23 mouse cellular contexts compared by ENCODE assay signal in the genomic region with DNA sequence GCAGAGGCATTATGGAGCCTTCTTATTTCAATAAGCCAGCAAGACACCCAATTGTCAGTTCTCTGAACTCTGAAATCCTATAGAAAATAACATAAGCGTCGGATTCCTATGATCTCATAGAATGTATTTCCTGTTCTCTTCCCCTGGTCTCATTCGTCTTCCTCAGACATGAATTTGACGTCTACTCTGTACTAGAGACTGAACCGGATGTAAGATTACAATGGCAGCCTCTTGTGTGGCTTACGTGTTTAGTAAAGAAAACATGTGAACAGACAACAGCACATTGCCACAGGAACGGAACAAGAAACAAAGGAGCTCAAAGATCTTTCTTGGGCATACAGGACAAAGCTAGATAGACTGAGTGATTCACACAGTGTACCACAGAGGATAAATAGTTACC. TPM values are rescaled to one million over a fixed set of nuclear protein-coding genes. Genes with fewer than 3 reads are reported as not detected.
A peak's percentile ranks its signal among the peaks of the same experiment; 100 is the strongest.
DNase-seq lines count a peak whose midpoint lies in the region; ATAC-seq and TF ChIP-seq lines count a peak whose summit lies in the region.
"Had no signal": no experiment of that assay in that cellular context is flagged by ENCODE, and none has a peak within 500 bp of the region (broad histone marks: within the 10 kb centered on the region; RNA-seq: fewer than 3 reads in every experiment).

No protein-coding gene starts in this region.

- peak; percentile 61 for TF ChIP-seq EP300 in lung, postnatal 0 days (IDR thresholded peaks at IDR 0.05)

- ATAC-seq in heart, embryonic 16.5 days (replicated peaks; ENCODE audit: extremely low read depth, insufficient read depth, low FRiP score), result 0 out of 2 replicates have a peak, but pooled peaks have one; percentile 10
- ATAC-seq in heart, embryonic 12.5 days (ENCODE audit: insufficient number of reproducible peaks, low FRiP score), result no peak
- peak; percentile 14; the same call in 1 of the 2 replicates for ATAC-seq in lung, embryonic 15.5 days (ENCODE audit: borderline replicate concordance, extremely low read depth, low FRiP score, low TSS enrichment)
- peak; percentile 58; the same call in 1 of the 2 replicates for ATAC-seq in lung, postnatal 0 days
- ATAC-seq: activated CD4-positive, CD25-positive, alpha-beta regulatory T cell, adult 4 months; CD4-positive, CD25-positive, alpha-beta regulatory T cell, adult 4 months; forebrain, embryonic 13.5 days; forebrain, embryonic 15.5 days; Patski had no signal

- peaks cover 15% of the 10 kb centered on the region for H3K27me3 ChIP-seq in heart, embryonic 16.5 days (ENCODE audit: control insufficient read depth, insufficient read depth, low read length)
- H3K27me3 ChIP-seq in heart, embryonic 12.5 days (replicated peaks), result peaks cover 15% of the 10 kb centered on the region
- peaks cover 9% of the 10 kb centered on the region; the same call in 1 of the 2 replicates for H3K27me3 ChIP-seq in lung, embryonic 15.5 days
- H3K27me3 ChIP-seq in lung, postnatal 0 days (replicated peaks; ENCODE audit: insufficient read depth, low read length), result no peaks in the 10 kb centered on the region
- H3K27me3 ChIP-seq: CH12.LX; forebrain, embryonic 15.5 days; Patski had no signal

- no peaks in the 10 kb centered on the region for H3K9me3 ChIP-seq in heart, embryonic 16.5 days (replicated peaks; ENCODE audit: control insufficient read depth, low read length)
- no peaks in the 10 kb centered on the region for H3K9me3 ChIP-seq in heart, embryonic 12.5 days (replicated peaks)
- no peaks in the 10 kb centered on the region for H3K9me3 ChIP-seq in lung, embryonic 15.5 days
- no peaks in the 10 kb centered on the region for H3K9me3 ChIP-seq in lung, postnatal 0 days (ENCODE audit: low read length)
- H3K9me3 ChIP-seq: embryonic facial prominence, embryonic 10.5 days; embryonic facial prominence, embryonic 12.5 days; forebrain, embryonic 13.5 days; forebrain, embryonic 15.5 days had no signal

- H3K36me3 ChIP-seq in heart, embryonic 16.5 days (ENCODE audit: control insufficient read depth, insufficient read depth), result no peaks in the 10 kb centered on the region
- no peaks in the 10 kb centered on the region for H3K36me3 ChIP-seq in heart, embryonic 12.5 days
- no peaks in the 10 kb centered on the region for H3K36me3 ChIP-seq in lung, embryonic 15.5 days
- no peaks in the 10 kb centered on the region for H3K36me3 ChIP-seq in lung, postnatal 0 days (ENCODE audit: insufficient read depth, low read length)
- H3K36me3 ChIP-seq: embryonic facial prominence, embryonic 10.5 days; embryonic facial prominence, embryonic 12.5 days; forebrain, embryonic 15.5 days; G1E had no signal

- no peak for TF ChIP-seq CTCF in lung, postnatal 0 days (IDR thresholded peaks at IDR 0.05)
- no peak for TF ChIP-seq CTCF in lung, adult 2 months (IDR thresholded peaks at IDR 0.05; ENCODE audit: insufficient read depth, low read length)

- H3K4me1 ChIP-seq in heart, embryonic 16.5 days (ENCODE audit: control insufficient read depth, insufficient read depth, low read length), result no peaks in the 10 kb centered on the region
- no peaks in the 10 kb centered on the region for H3K4me1 ChIP-seq in heart, embryonic 12.5 days (replicated peaks)
- H3K4me1 ChIP-seq in lung, embryonic 15.5 days, result no peaks in the 10 kb centered on the region
- no peaks in the 10 kb centered on the region for H3K4me1 ChIP-seq in lung, postnatal 0 days (ENCODE audit: insufficient read depth, low read depth, low read length)
- no peaks in the 10 kb centered on the region for H3K4me1 ChIP-seq in lung, adult 2 months (ENCODE audit: control insufficient read depth, insufficient read depth, low read length)
- H3K4me1 ChIP-seq: embryonic facial prominence, embryonic 10.5 days; embryonic facial prominence, embryonic 12.5 days; forebrain, embryonic 13.5 days; forebrain, embryonic 15.5 days had no signal

- no peak overlapping the region for H3K4me2 ChIP-seq in heart, embryonic 16.5 days (ENCODE audit: low read depth, low read length)
- no peak overlapping the region for H3K4me2 ChIP-seq in heart, embryonic 12.5 days
- H3K4me2 ChIP-seq in lung, embryonic 15.5 days, result no peak overlapping the region
- no peak overlapping the region for H3K4me2 ChIP-seq in lung, postnatal 0 days (replicated peaks; ENCODE audit: low read depth, low read length)
- H3K4me2 ChIP-seq: embryonic facial prominence, embryonic 12.5 days; forebrain, embryonic 13.5 days; forebrain, embryonic 15.5 days had no signal

- no peak overlapping the region for H3K27ac ChIP-seq in heart, embryonic 16.5 days (ENCODE audit: low read length)
- no peak overlapping the region for H3K27ac ChIP-seq in heart, embryonic 12.5 days (ENCODE audit: poor library complexity, severe bottlenecking)
- H3K27ac ChIP-seq in lung, embryonic 15.5 days, result no peak overlapping the region
- H3K27ac ChIP-seq in lung, postnatal 0 days (ENCODE audit: low read length), result no peak overlapping the region
- H3K27ac ChIP-seq: embryonic facial prominence, embryonic 10.5 days; embryonic facial prominence, embryonic 12.5 days; forebrain, embryonic 13.5 days; forebrain, embryonic 15.5 days had no signal

- no peak overlapping the region for H3K9ac ChIP-seq in heart, embryonic 16.5 days (ENCODE audit: low read length)
- no peak overlapping the region for H3K9ac ChIP-seq in heart, embryonic 12.5 days
- no peak overlapping the region for H3K9ac ChIP-seq in lung, embryonic 15.5 days
- H3K9ac ChIP-seq in lung, postnatal 0 days (replicated peaks; ENCODE audit: low read depth), result no peak overlapping the region
- H3K9ac ChIP-seq: embryonic facial prominence, embryonic 12.5 days; forebrain, embryonic 13.5 days; forebrain, embryonic 15.5 days had no signal

- DNase-seq in lung, postnatal 25 days (ENCODE audit: low spot score), result no peak
- peak; percentile 31 for DNase-seq in lung, postnatal 0 days (ENCODE audit: low spot score)
- DNase-seq in lung, adult 2 months, result no peak
- DNase-seq: adrenal gland, adult 8-10 months; adrenal gland, postnatal 14 days; adrenal gland, postnatal 36 days; B cell, adult 2 months; cerebellum, adult 11-12 months; cerebellum, adult 2 months; cerebellum, adult 9-10 months; cerebellum, postnatal 25 days had no signal

- TF ChIP-seq POLR2A in lung, adult 2 months (IDR thresholded peaks at IDR 0.05; ENCODE audit: borderline replicate concordance, extremely low read depth, low read depth, low read length), result no peak

- H3K4me3 ChIP-seq in heart, embryonic 16.5 days (ENCODE audit: low read length), result no peak overlapping the region
- no peak overlapping the region for H3K4me3 ChIP-seq in heart, embryonic 12.5 days
- H3K4me3 ChIP-seq in lung, embryonic 15.5 days, result no peak overlapping the region
- H3K4me3 ChIP-seq in lung, postnatal 0 days (ENCODE audit: low read depth, low read length), result no peak overlapping the region
- H3K4me3 ChIP-seq in lung, adult 2 months (replicated peaks; ENCODE audit: extremely low read depth, low read depth, low read length), result no peak overlapping the region
- H3K4me3 ChIP-seq: embryonic facial prominence, embryonic 10.5 days; embryonic facial prominence, embryonic 12.5 days; forebrain, embryonic 13.5 days; forebrain, embryonic 15.5 days had no signal

- 63% methylated on average over 7 of the region's 7 CpGs for WGBS in heart, embryonic 16.5 days
- 58% methylated on average over 7 of the region's 7 CpGs for WGBS in heart, embryonic 12.5 days
- 50% methylated on average over 7 of the region's 7 CpGs for WGBS in lung, embryonic 15.5 days
- WGBS in lung, postnatal 0 days, result 45% methylated on average over 7 of the region's 7 CpGs
- 36% methylated on average over 7 of the region's 7 CpGs for WGBS in lung, adult 2 months

RNA-seq across cellular contexts. Expression of a gene that starts 5.3 kb away (rescaled TPM):
- 0.20 and 0.27 TPM in 2 replicates for polyA plus RNA-seq in heart, embryonic 16.5 days (2015; fragmentation: Nextera tagmentation; extraction: Ambion mirVana)
- 0.26 and 0.28 TPM in 2 replicates for polyA plus RNA-seq in heart, embryonic 12.5 days (2016; fragmentation: Nextera tagmentation; extraction: Ambion mirVana)
- 2.6 and 2.7 TPM in 2 replicates for polyA plus RNA-seq in lung, embryonic 15.5 days (2015; fragmentation: Nextera tagmentation; extraction: Ambion mirVana)
- polyA plus RNA-seq in lung, postnatal 0 days (2015; fragmentation: Nextera tagmentation; extraction: Ambion mirVana), result 0.68 and 0.79 TPM in 2 replicates
- 0.02 and 0.58 TPM in 2 replicates for polyA plus RNA-seq in lung, adult 2 months (2012; rRNA removed)
- polyA plus RNA-seq: activated CD4-positive, CD25-positive, alpha-beta regulatory T cell, adult 4 months; CD4-positive, CD25-positive, alpha-beta regulatory T cell, adult 4 months; G1E had no signal
